Comparison of ENCODE assay signal across 8 mouse cellular contexts in genomic region chr3:61362821-61363160, GRCm38 (mm10). TPM values are rescaled to one million over a fixed set of nuclear protein-coding genes. Genes with fewer than 3 reads are reported as not detected.
DNase-seq lines count a peak whose midpoint lies in the region; ATAC-seq and TF ChIP-seq lines count a peak whose summit lies in the region.

No protein-coding gene starts in this region.

- H3K4me1 ChIP-seq in forebrain, embryonic 16.5 days (replicated peaks; ENCODE audit: control insufficient read depth, insufficient read depth, low read length): peaks cover 22% of the 10 kb centered on the region
- peaks cover 18% of the 10 kb centered on the region for H3K4me1 ChIP-seq in liver, postnatal 0 days (ENCODE audit: insufficient read depth)
- peaks cover 13% of the 10 kb centered on the region; the same call in 1 of the 2 replicates for H3K4me1 ChIP-seq in stomach, embryonic 14.5 days (ENCODE audit: control insufficient read depth, insufficient read depth, low read length)

- peak overlapping the region; percentile 72 for H3K4me2 ChIP-seq in forebrain, embryonic 16.5 days (ENCODE audit: low read length)
- peak overlapping the region; percentile 99 for H3K4me2 ChIP-seq in liver, postnatal 0 days (ENCODE audit: low read depth, low read length)
- H3K4me2 ChIP-seq in stomach, embryonic 14.5 days (replicated peaks; ENCODE audit: low read depth, low read length): peak overlapping the region; percentile 80

- peak overlapping the region; percentile 53 for H3K9ac ChIP-seq in forebrain, embryonic 16.5 days (replicated peaks; ENCODE audit: low read depth, low read length)
- H3K9ac ChIP-seq in liver, postnatal 0 days (replicated peaks): peak overlapping the region; percentile 55
- H3K9ac ChIP-seq in stomach, embryonic 14.5 days (replicated peaks; ENCODE audit: low read depth, low read length): peak overlapping the region; percentile 50

- peaks cover 32% of the 10 kb centered on the region for H3K79me3 ChIP-seq in C2C12 (ENCODE audit: low read depth)

- peaks cover 33% of the 10 kb centered on the region for H3K79me2 ChIP-seq in C2C12 (ENCODE audit: control insufficient read depth, insufficient read depth)

- H3K9me3 ChIP-seq in forebrain, embryonic 16.5 days (ENCODE audit: control insufficient read depth, low read length): no peaks in the 10 kb centered on the region
- H3K9me3 ChIP-seq in liver, postnatal 0 days (ENCODE audit: low read length): no peaks in the 10 kb centered on the region
- no peaks in the 10 kb centered on the region for H3K9me3 ChIP-seq in stomach, embryonic 14.5 days (ENCODE audit: control insufficient read depth, low read depth, low read length)

- peaks cover 3% of the 10 kb centered on the region for H3K36me3 ChIP-seq in C2C12 (ENCODE audit: control insufficient read depth, insufficient read depth)
- H3K36me3 ChIP-seq in forebrain, embryonic 16.5 days (ENCODE audit: control insufficient read depth, insufficient read depth): no peaks in the 10 kb centered on the region
- no peaks in the 10 kb centered on the region for H3K36me3 ChIP-seq in liver, postnatal 0 days (replicated peaks; ENCODE audit: insufficient read depth, low read length)
- H3K36me3 ChIP-seq in stomach, embryonic 14.5 days (ENCODE audit: control insufficient read depth, insufficient read depth, low read length): no peaks in the 10 kb centered on the region; the same call in 1 of the 2 replicates

- WGBS in forebrain, embryonic 16.5 days: 3% methylated on average over 9 of the region's 9 CpGs
- WGBS in liver, postnatal 0 days (ENCODE audit: insufficient replicate concordance): 8% methylated on average over 9 of the region's 9 CpGs
- WGBS in stomach, embryonic 14.5 days: 6% methylated on average over 9 of the region's 9 CpGs

- DNase-seq in cerebellum, adult 9-11 months: peak; percentile 58
- no peak for DNase-seq in cerebellum, adult 11-12 months
- DNase-seq in liver, postnatal 0 days: no peak
- DNase-seq in right cerebral cortex, postnatal 14 days: no peak
- DNase-seq in layer of hippocampus, adult 18-20 months (ENCODE audit: low spot score in 2 of 2): no peak

- peak overlapping the region; percentile 78 for H3ac ChIP-seq in C2C12 (ENCODE audit: control insufficient read depth, insufficient read length, low read depth)

- H3K4me3 ChIP-seq in C2C12 (ENCODE audit: insufficient read depth, poor library complexity, severe bottlenecking): peak overlapping the region; percentile 35
- H3K4me3 ChIP-seq in forebrain, embryonic 16.5 days (replicated peaks; ENCODE audit: low read length): peak overlapping the region; percentile 93
- H3K4me3 ChIP-seq in liver, postnatal 0 days (ENCODE audit: low read depth, low read length): peak overlapping the region; percentile 81
- H3K4me3 ChIP-seq in stomach, embryonic 14.5 days (ENCODE audit: low read depth, low read length): peak overlapping the region; percentile 91

- no peaks in the 10 kb centered on the region for H3K27me3 ChIP-seq in C2C12 (ENCODE audit: control insufficient read depth, insufficient read depth, insufficient read length)
- no peaks in the 10 kb centered on the region for H3K27me3 ChIP-seq in forebrain, embryonic 16.5 days (replicated peaks; ENCODE audit: control insufficient read depth, insufficient read depth, low read length)
- H3K27me3 ChIP-seq in liver, postnatal 0 days (ENCODE audit: insufficient read depth, low read length): no peaks in the 10 kb centered on the region
- no peaks in the 10 kb centered on the region for H3K27me3 ChIP-seq in stomach, embryonic 14.5 days (ENCODE audit: control insufficient read depth, insufficient read depth, low read length)

- no peak for TF ChIP-seq CTCF in C2C12 (IDR thresholded peaks at IDR 0.05; ENCODE audit: control insufficient read depth, insufficient read depth, insufficient read length)
- no peak for TF ChIP-seq CTCF in liver, postnatal 0 days (IDR thresholded peaks at IDR 0.05; ENCODE audit: low read depth)

- H3K27ac ChIP-seq in forebrain, embryonic 16.5 days (ENCODE audit: low read length): peak overlapping the region; percentile 80; the same call in 1 of the 2 replicates
- H3K27ac ChIP-seq in liver, postnatal 0 days (ENCODE audit: low read depth): peak overlapping the region; percentile 60; the same call in 1 of the 2 replicates
- peak overlapping the region; percentile 95 for H3K27ac ChIP-seq in stomach, embryonic 14.5 days (ENCODE audit: low read length)

- no peak for ATAC-seq in forebrain, embryonic 16.5 days
- ATAC-seq in liver, postnatal 0 days: no peak
- ATAC-seq in stomach, embryonic 14.5 days (ENCODE audit: insufficient number of reproducible peaks, insufficient read depth, low FRiP score, low read depth): no peak

- TF ChIP-seq EP300 in liver, postnatal 0 days (IDR thresholded peaks at IDR 0.05; ENCODE audit: low read depth): no peak

TF ChIP-seq in C2C12, 6 proteins besides CTCF, POLR2A, EP300 and RAD21:
- TF ChIP-seq FOSL1 (IDR thresholded peaks at IDR 0.05; ENCODE audit: insufficient read depth, low read length, poor library complexity, severe bottlenecking) (no peak), MYOD1 (IDR thresholded peaks at IDR 0.05; ENCODE audit: control insufficient read depth, insufficient read length, low read depth) (no peak), MAX (IDR thresholded peaks at IDR 0.05) (no peak), MYOG (IDR thresholded peaks at IDR 0.05; ENCODE audit: control insufficient read depth, extremely low read depth, insufficient read length) (no peak), CEBPB (IDR thresholded peaks at IDR 0.05; ENCODE audit: low read depth) (no peak), USF1 (IDR thresholded peaks at IDR 0.05; ENCODE audit: low read depth) (no peak)

RNA-seq across cellular contexts. Expression of gene Rap2b, which starts 1.4 kb away (rescaled TPM):
- 4.5 TPM for polyA plus RNA-seq in C2C12 (2012; fragmentation: generic; extraction: Trizol)
- polyA plus RNA-seq in forebrain, embryonic 16.5 days (2015; fragmentation: Nextera tagmentation; extraction: Ambion mirVana): 14.1 and 15.8 TPM in 2 replicates
- 3.2 and 3.3 TPM in 2 replicates for polyA plus RNA-seq in liver, postnatal 0 days (2015; fragmentation: Nextera tagmentation; extraction: Ambion mirVana)
- polyA plus RNA-seq in stomach, embryonic 14.5 days (2014; fragmentation: Nextera tagmentation; extraction: Ambion mirVana): 11.2 and 11.5 TPM in 2 replicates
- total RNA-seq in layer of hippocampus, adult 18-20 months (2021): 10 to 100 TPM; 41.9 to 44.7 TPM

RNA-seq across cellular contexts. Expression of gene B430305J03Rik, which starts 3.0 kb away (rescaled TPM):
- 3.1 TPM for polyA plus RNA-seq in C2C12 (2012; fragmentation: generic; extraction: Trizol)
- polyA plus RNA-seq in forebrain, embryonic 16.5 days (2015; fragmentation: Nextera tagmentation; extraction: Ambion mirVana): not detected in 2 replicates
- polyA plus RNA-seq in liver, postnatal 0 days (2015; fragmentation: Nextera tagmentation; extraction: Ambion mirVana): not detected in 2 replicates
- not detected in 2 replicates for polyA plus RNA-seq in stomach, embryonic 14.5 days (2014; fragmentation: Nextera tagmentation; extraction: Ambion mirVana)
- total RNA-seq in layer of hippocampus, adult 18-20 months (2021): 1 to 10 TPM; 3.1 TPM

Comparison
In these comparisons a context has a peak if more than half of its experiments do, and no peak if none do; other contexts are left out.
1. H3K4me3 ChIP-seq: peak in every context shown above with its lines; median percentile 93 in forebrain, embryonic 16.5 days; 91 in stomach, embryonic 14.5 days; 81 in liver, postnatal 0 days; 35 in C2C12.